Comparison of ENCODE assay signal across 10 mouse cellular contexts in genomic region chr17:7521127-7521526, GRCm38 (mm10).
DNase-seq lines count a peak whose midpoint lies in the region; ATAC-seq lines count a peak whose summit lies in the region.
"Had no signal": no experiment of that assay in that cellular context is flagged by ENCODE, and none has a peak within 500 bp of the region (broad histone marks: within the 10 kb centered on the region; RNA-seq: fewer than 3 reads in every experiment).

No protein-coding gene starts in this region.

- H3K9me3 ChIP-seq in heart, embryonic 14.5 days (ENCODE audit: control insufficient read depth, low read length), result no peaks in the 10 kb centered on the region
- no peaks in the 10 kb centered on the region for H3K9me3 ChIP-seq in midbrain, embryonic 16.5 days (replicated peaks; ENCODE audit: control insufficient read depth, low read length, poor library complexity, severe bottlenecking)
- no peaks in the 10 kb centered on the region for H3K9me3 ChIP-seq in midbrain, embryonic 11.5 days (ENCODE audit: control insufficient read depth, low read length)
- H3K9me3 ChIP-seq in limb, embryonic 13.5 days, result no peaks in the 10 kb centered on the region
- H3K9me3 ChIP-seq in liver, embryonic 11.5 days (ENCODE audit: control insufficient read depth, low read length), result no peaks in the 10 kb centered on the region
- H3K9me3 ChIP-seq: midbrain, embryonic 12.5 days had no signal

- peak overlapping the region; percentile 3 to 71 for H3K27ac ChIP-seq in heart, embryonic 14.5 days (replicated peaks in 1 of 2; ENCODE audit: control insufficient read depth in 1 of 2, insufficient read depth in 1 of 2, low read depth in 2 of 2, low read length in 2 of 2)
- no peak overlapping the region for H3K27ac ChIP-seq in midbrain, embryonic 16.5 days (ENCODE audit: low read length)
- H3K27ac ChIP-seq in midbrain, embryonic 11.5 days (ENCODE audit: low read depth, low read length), result no peak overlapping the region
- H3K27ac ChIP-seq in limb, embryonic 13.5 days, result peak overlapping the region; percentile 84
- no peak overlapping the region for H3K27ac ChIP-seq in liver, embryonic 11.5 days (ENCODE audit: low read depth, low read length)
- H3K27ac ChIP-seq: midbrain, embryonic 12.5 days had no signal

- 70% methylated on average over 10 of the region's 10 CpGs for WGBS in heart, embryonic 14.5 days
- WGBS in midbrain, embryonic 16.5 days, result 71% methylated on average over 10 of the region's 10 CpGs
- 81% methylated on average over 10 of the region's 10 CpGs for WGBS in midbrain, embryonic 11.5 days
- 42% methylated on average over 10 of the region's 10 CpGs for WGBS in limb, embryonic 13.5 days
- 60% methylated on average over 10 of the region's 10 CpGs for WGBS in liver, embryonic 11.5 days

- no peak overlapping the region for H3K4me2 ChIP-seq in heart, embryonic 14.5 days (ENCODE audit: low read length)
- H3K4me2 ChIP-seq in midbrain, embryonic 16.5 days (ENCODE audit: low read length), result no peak overlapping the region
- H3K4me2 ChIP-seq in midbrain, embryonic 11.5 days, result no peak overlapping the region
- no peak overlapping the region; the same call in 1 of the 2 replicates for H3K4me2 ChIP-seq in limb, embryonic 13.5 days (replicated peaks)
- no peak overlapping the region for H3K4me2 ChIP-seq in liver, embryonic 11.5 days
- H3K4me2 ChIP-seq: midbrain, embryonic 12.5 days had no signal

- no peak for DNase-seq in heart, adult 8-10 months (ENCODE audit: low spot score)
- no peak for DNase-seq in midbrain, embryonic 11.5 days (ENCODE audit: low spot score, missing footprints)
- peak; percentile 6 for DNase-seq in forelimb bud, embryonic 11.5 days (ENCODE audit: low read depth, low spot score)
- no peak for DNase-seq in liver, embryonic 11.5 days (ENCODE audit: low spot score)

- no peak overlapping the region for H3K4me3 ChIP-seq in heart, embryonic 14.5 days (ENCODE audit: control insufficient read depth in 1 of 2, insufficient read depth in 1 of 2, low read depth in 1 of 2, low read length in 2 of 2)
- no peak overlapping the region for H3K4me3 ChIP-seq in midbrain, embryonic 16.5 days (ENCODE audit: low read depth, low read length)
- H3K4me3 ChIP-seq in midbrain, embryonic 11.5 days (ENCODE audit: low read depth, low read length), result no peak overlapping the region
- no peak overlapping the region for H3K4me3 ChIP-seq in limb, embryonic 13.5 days
- H3K4me3 ChIP-seq in liver, embryonic 11.5 days (ENCODE audit: low read depth, low read length), result no peak overlapping the region
- H3K4me3 ChIP-seq: midbrain, embryonic 12.5 days had no signal

- peaks cover 0 to 5% of the 10 kb centered on the region in 2 experiments; a peak in 1 of 4 replicates for H3K4me1 ChIP-seq in heart, embryonic 14.5 days (ENCODE audit: control insufficient read depth in 2 of 2, insufficient read depth in 2 of 2, low read length in 2 of 2)
- no peaks in the 10 kb centered on the region for H3K4me1 ChIP-seq in midbrain, embryonic 16.5 days (ENCODE audit: control insufficient read depth, insufficient read depth, low read length)
- no peaks in the 10 kb centered on the region for H3K4me1 ChIP-seq in midbrain, embryonic 11.5 days (ENCODE audit: control insufficient read depth, insufficient read depth, low read length)
- peaks cover 10% of the 10 kb centered on the region; the same call in 1 of the 2 replicates for H3K4me1 ChIP-seq in limb, embryonic 13.5 days
- H3K4me1 ChIP-seq in liver, embryonic 11.5 days (replicated peaks; ENCODE audit: control insufficient read depth, insufficient read depth, low read length), result no peaks in the 10 kb centered on the region
- H3K4me1 ChIP-seq: midbrain, embryonic 12.5 days had no signal

- ATAC-seq in heart, embryonic 14.5 days (ENCODE audit: insufficient number of reproducible peaks, insufficient read depth, low FRiP score, low read depth), result no peak; the same call in 1 of the 2 replicates
- peak; percentile 60; the same call in 1 of the 2 replicates for ATAC-seq in midbrain, embryonic 16.5 days
- ATAC-seq in midbrain, embryonic 11.5 days (ENCODE audit: low FRiP score), result no peak
- peak; percentile 51; the same call in 1 of the 2 replicates for ATAC-seq in limb, embryonic 13.5 days (ENCODE audit: low FRiP score, low read depth)
- no peak for ATAC-seq in monocyte, adult 5-6 weeks (replicated peaks; ENCODE audit: insufficient number of reproducible peaks, low FRiP score, low TSS enrichment, poor library complexity, severe bottlenecking)
- ATAC-seq in liver, embryonic 11.5 days (replicated peaks; ENCODE audit: low FRiP score), result no peak

- H3K27me3 ChIP-seq in heart, embryonic 14.5 days (ENCODE audit: control insufficient read depth, insufficient read depth, low read length), result no peaks in the 10 kb centered on the region
- no peaks in the 10 kb centered on the region for H3K27me3 ChIP-seq in midbrain, embryonic 16.5 days (ENCODE audit: control insufficient read depth, insufficient read depth, low read depth, low read length)
- H3K27me3 ChIP-seq in midbrain, embryonic 11.5 days (ENCODE audit: control insufficient read depth, insufficient read depth, low read length), result no peaks in the 10 kb centered on the region
- no peaks in the 10 kb centered on the region for H3K27me3 ChIP-seq in limb, embryonic 13.5 days
- no peaks in the 10 kb centered on the region for H3K27me3 ChIP-seq in liver, embryonic 11.5 days (replicated peaks; ENCODE audit: control insufficient read depth, insufficient read depth, low read length)
- H3K27me3 ChIP-seq: CH12.LX; midbrain, embryonic 12.5 days had no signal

- H3K9ac ChIP-seq in heart, embryonic 14.5 days (ENCODE audit: low read length), result no peak overlapping the region
- H3K9ac ChIP-seq in midbrain, embryonic 16.5 days (ENCODE audit: low read depth, low read length), result no peak overlapping the region
- no peak overlapping the region for H3K9ac ChIP-seq in midbrain, embryonic 11.5 days (ENCODE audit: low read length)
- no peak overlapping the region for H3K9ac ChIP-seq in limb, embryonic 13.5 days
- no peak overlapping the region for H3K9ac ChIP-seq in liver, embryonic 11.5 days (ENCODE audit: low read depth, low read length)
- H3K9ac ChIP-seq: midbrain, embryonic 12.5 days had no signal

- no peaks in the 10 kb centered on the region for H3K36me3 ChIP-seq in heart, embryonic 14.5 days (ENCODE audit: control insufficient read depth, insufficient read depth, low read length)
- no peaks in the 10 kb centered on the region for H3K36me3 ChIP-seq in midbrain, embryonic 16.5 days (ENCODE audit: control insufficient read depth, insufficient read depth, low read length)
- no peaks in the 10 kb centered on the region for H3K36me3 ChIP-seq in midbrain, embryonic 11.5 days (ENCODE audit: control insufficient read depth, insufficient read depth, low read length)
- H3K36me3 ChIP-seq in limb, embryonic 13.5 days, result no peaks in the 10 kb centered on the region
- H3K36me3 ChIP-seq in liver, embryonic 11.5 days (ENCODE audit: control insufficient read depth, insufficient read depth, low read length), result no peaks in the 10 kb centered on the region
- H3K36me3 ChIP-seq: midbrain, embryonic 12.5 days had no signal

Comparison
In these comparisons a context has a peak if more than half of its experiments do, and no peak if none do; other contexts are left out.
1. ATAC-seq: peak in midbrain, embryonic 16.5 days (single experiment) and limb, embryonic 13.5 days (single experiment); none in heart, embryonic 14.5 days (single experiment), midbrain, embryonic 11.5 days (single experiment), monocyte, adult 5-6 weeks (single experiment) and liver, embryonic 11.5 days (single experiment).
2. H3K27ac ChIP-seq: peak in heart, embryonic 14.5 days (2 of 2) and limb, embryonic 13.5 days (single experiment); none in midbrain, embryonic 16.5 days (single experiment), midbrain, embryonic 11.5 days (single experiment) and liver, embryonic 11.5 days (single experiment).